Mouse (Mus musculus) liver, embryonic 11.5 days (tissue): ENCODE data around the gene Eml6. TPM values are rescaled to one million over a fixed set of nuclear protein-coding genes. Genes with fewer than 3 reads are reported as not detected.
A peak's percentile ranks its signal among the peaks of the same experiment; 100 is the strongest.

Experiments
- ATAC-seq: fragments of 200-750 bp; cut with Nextera tagmentation; replicated peaks from 2 replicates; pipeline ENCODE4 v1.8.0; 2017; ENCODE audit warnings: moderate number of reproducible peaks, mild to moderate bottlenecking, moderate TSS enrichment, moderate library complexity; ENCODE audit not compliant: low FRiP score
- DNase-seq: peaks from one replicate; pipeline ENCODE4 v3.0.0-alpha.2; 2017; ENCODE audit warnings: low spot score
- H3K27ac ChIP-seq: fragments of 300-500 bp; sonication (generic); 2 replicates; pipeline ENCODE4 v1.5.1; 2014; ENCODE audit warnings: mild to moderate bottlenecking, low read depth, low read length, control low read depth
- H3K27me3 ChIP-seq: fragments of 300-500 bp; sonication (generic); replicated peaks from 2 replicates; pipeline ENCODE4 v1.6.1; 2014; ENCODE audit warnings: low read length, mixed read lengths; ENCODE audit not compliant: control insufficient read depth, insufficient read depth
- H3K36me3 ChIP-seq: fragments of 300-500 bp; sonication (generic); 2 replicates; pipeline ENCODE4 v1.6.1; 2014; ENCODE audit warnings: mild to moderate bottlenecking, low read length, moderate library complexity, mixed read lengths; ENCODE audit not compliant: control insufficient read depth, insufficient read depth
- H3K4me1 ChIP-seq: fragments of 300-500 bp; sonication (generic); replicated peaks from 2 replicates; pipeline ENCODE4 v1.6.1; 2014; ENCODE audit warnings: low read length, mixed read lengths; ENCODE audit not compliant: control insufficient read depth, insufficient read depth
- H3K4me2 ChIP-seq: fragments of 300-500 bp; sonication (generic); 2 replicates; pipeline ENCODE4 v1.6.1; 2014; ENCODE audit warnings: mild to moderate bottlenecking, control low read depth, moderate library complexity
- H3K4me3 ChIP-seq: fragments of 300-500 bp; sonication (generic); 2 replicates; pipeline ENCODE4 v1.5.1; 2014; ENCODE audit warnings: low read depth, low read length, control low read depth
- H3K9ac ChIP-seq: fragments of 300-500 bp; sonication (generic); 2 replicates; pipeline ENCODE4 v1.6.1; 2014; ENCODE audit warnings: low read depth, low read length, control low read depth
- H3K9me3 ChIP-seq: fragments of 300-500 bp; sonication (generic); 2 replicates; pipeline ENCODE4 v1.6.1; 2016; ENCODE audit warnings: low read length, inconsistent platforms, mixed read lengths; ENCODE audit not compliant: control insufficient read depth
- WGBS: fragments of 180-500 bp; shearing (Covaris S2); extraction: QIAGEN DNeasy Blood & Tissue Kit; methylation state at CpG from one replicate; pipeline ENCODE4 v1.1.7; 2014; 5-methylcytosine and 5-hydroxymethylcytosine counted together
- polyA plus RNA-seq: library from polyadenylated mRNA; unstranded; fragments of >200 nt; fragmentation: Nextera tagmentation; extraction: Ambion mirVana; gene quantifications from 2 replicates; pipeline ENCODE4 v1.2.1, GENCODE M21; 2014

Gene Eml6
- polyA plus RNA-seq, 1 experiment from 2014 or later = 0.22 TPM

DNA sequence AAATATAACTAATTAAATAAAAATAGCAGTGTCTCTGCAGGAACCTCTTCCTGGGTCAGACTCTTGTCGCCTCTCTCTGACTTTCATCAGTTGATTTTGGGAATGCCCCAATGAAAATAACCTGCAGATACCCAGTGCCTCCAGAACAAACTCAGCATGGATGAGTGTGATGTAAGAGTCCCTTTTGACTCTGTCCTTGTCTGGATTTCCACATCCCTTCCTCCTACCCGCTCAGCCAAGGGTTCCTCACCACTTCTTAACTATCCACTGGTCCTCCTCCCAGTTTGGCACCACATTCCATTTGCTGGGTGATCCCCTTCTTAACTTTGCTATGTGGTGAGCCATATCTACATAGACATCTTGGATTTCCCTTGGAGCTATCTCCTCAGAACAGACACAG lies 235.0 kb downstream of the Eml6 start:
- WGBS = 69% methylated on average over 2 of the region's 2 CpGs
- Histone ChIP-seq H3K4me1 (peaks cover 5% of the 10 kb centered on the region), H3K9me3 (no peaks in the 10 kb centered on the region), H3K4me2 (no peak overlapping the region), H3K9ac (no peak overlapping the region), H3K36me3 (no peaks in the 10 kb centered on the region), H3K27ac (no peak overlapping the region), H3K27me3 (no peaks in the 10 kb centered on the region), H3K4me3 (no peak overlapping the region)
- no peak for ATAC-seq
- no peak for DNase-seq

GRCm38 (mm10) chr11:29788921-29789638 lies 236.8 kb downstream of the Eml6 start:
- WGBS = 73% methylated on average over 6 of the region's 6 CpGs
- no peaks in the 10 kb centered on the region for H3K27me3 ChIP-seq

DNA sequence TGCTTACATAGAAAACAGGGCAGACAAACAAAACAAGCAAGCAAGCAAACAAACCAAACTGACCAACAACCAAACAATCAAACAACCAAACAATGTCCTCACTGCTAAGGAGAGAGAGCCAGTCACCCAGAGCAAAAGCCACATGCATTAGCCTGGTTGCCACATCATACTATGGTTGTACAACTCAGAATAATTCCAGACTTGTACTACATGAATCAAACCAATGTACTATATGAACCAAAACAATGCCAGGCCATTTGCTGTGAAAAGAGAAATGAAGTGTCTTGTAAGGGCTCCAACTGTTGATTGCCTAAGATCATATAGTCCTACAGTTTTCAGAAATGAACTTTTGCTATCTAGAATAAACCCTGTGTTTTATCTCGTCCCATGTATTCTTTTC lies 237.3 kb downstream of the Eml6 start:
- WGBS = 41% methylated on average over 1 of the region's 1 CpGs
- H3K4me3 ChIP-seq = no peak overlapping the region
- H3K4me2 ChIP-seq = no peak overlapping the region
- H3K9me3 ChIP-seq = no peaks in the 10 kb centered on the region
- no peaks in the 10 kb centered on the region for H3K36me3 ChIP-seq
- H3K9ac ChIP-seq = no peak overlapping the region
- no peaks in the 10 kb centered on the region for H3K27me3 ChIP-seq
- ATAC-seq = no peak
- H3K4me1 ChIP-seq = peaks cover 5% of the 10 kb centered on the region
- no peak for DNase-seq
- H3K27ac ChIP-seq = no peak overlapping the region

More at GRCm38 (mm10) chr11:29788921-29789638, 236.8 kb downstream of the Eml6 start:
- ATAC-seq (no peak), DNase-seq (no peak)
- no peaks in the 10 kb centered on the region for H3K36me3 ChIP-seq
- H3K4me2 ChIP-seq = no peak overlapping the region
- H3K27ac ChIP-seq = no peak overlapping the region
- no peak overlapping the region for H3K9ac ChIP-seq
- H3K4me1 ChIP-seq = peaks cover 5% of the 10 kb centered on the region
- H3K4me3 ChIP-seq = no peak overlapping the region
- no peaks in the 10 kb centered on the region for H3K9me3 ChIP-seq

- Histone ChIP-seq H3K36me3 (no peaks in the 10 kb centered on the region), H3K27me3 (no peaks in the 10 kb centered on the region), H3K27ac (no peak overlapping the region), H3K4me3 (no peak overlapping the region), H3K4me1 (peaks cover 5% of the 10 kb centered on the region), H3K4me2 (no peak overlapping the region), H3K9me3 (no peaks in the 10 kb centered on the region), H3K9ac (no peak overlapping the region)
- ATAC-seq (no peak), DNase-seq (no peak)
- 16% methylated on average over 5 of the region's 5 CpGs for WGBS
These were observed 238.4 kb downstream of the Eml6 start for GRCm38 (mm10) chr11:29787473-29787872.

DNA sequence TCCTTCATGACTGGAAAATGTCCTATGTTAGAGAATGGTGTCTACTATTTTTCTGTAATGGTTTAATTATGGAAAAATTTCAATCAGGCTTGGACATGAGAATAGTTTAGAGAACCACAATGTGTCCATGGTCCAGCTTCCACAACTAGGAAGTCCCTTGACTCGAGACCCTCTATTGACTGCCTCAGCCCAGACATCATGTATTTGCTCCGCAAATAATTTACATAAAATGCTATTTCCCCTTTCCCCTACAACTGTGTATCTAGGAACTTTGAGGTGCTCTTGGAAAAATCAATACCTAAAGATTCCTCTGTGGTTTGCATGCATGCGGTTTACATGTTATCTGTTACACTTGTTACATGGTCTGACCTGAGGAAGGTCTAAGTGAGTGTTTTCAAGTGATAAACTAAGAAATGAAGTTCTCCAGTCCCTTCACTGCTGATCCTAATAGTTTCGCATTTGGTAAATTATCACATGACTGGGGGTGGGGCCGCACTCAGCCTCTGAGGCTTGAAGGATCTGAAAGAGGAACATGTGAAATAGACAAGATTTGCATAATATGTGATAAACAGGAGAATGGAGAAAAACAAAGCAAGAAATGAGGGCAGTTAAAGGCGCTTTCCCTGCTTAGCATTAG lies 239.1 kb downstream of the Eml6 start:
- Histone ChIP-seq H3K27ac (no peak overlapping the region), H3K4me2 (no peak overlapping the region), H3K9ac (no peak overlapping the region), H3K4me3 (no peak overlapping the region), H3K9me3 (no peaks in the 10 kb centered on the region), H3K36me3 (no peaks in the 10 kb centered on the region), H3K27me3 (no peaks in the 10 kb centered on the region), H3K4me1 (peaks cover 5% of the 10 kb centered on the region)
- 59% methylated on average over 6 of the region's 6 CpGs for WGBS
- ATAC-seq = peak; percentile 61
- no peak for DNase-seq

- 58% methylated on average over 2 of the region's 2 CpGs for WGBS
These were observed 246.3 kb downstream of the Eml6 start for GRCm38 (mm10) chr11:29779409-29780026.

GRCm38 (mm10) chr11:29778936-29779335 lies 246.9 kb downstream of the Eml6 start:
- DNase-seq (no peak), ATAC-seq (no peak)
- Histone ChIP-seq H3K4me2 (no peak overlapping the region), H3K4me3 (no peak overlapping the region), H3K27me3 (no peaks in the 10 kb centered on the region), H3K9ac (no peak overlapping the region), H3K4me1 (0 out of 2 replicates have a peak, but pooled peaks cover 3% of the 10 kb centered on the region), H3K9me3 (no peaks in the 10 kb centered on the region), H3K27ac (no peak overlapping the region), H3K36me3 (no peaks in the 10 kb centered on the region)
- 67% methylated on average over 3 of the region's 3 CpGs for WGBS

More at GRCm38 (mm10) chr11:29779409-29780026, 246.3 kb downstream of the Eml6 start:
- Histone ChIP-seq H3K9ac (no peak overlapping the region), H3K4me2 (no peak overlapping the region), H3K9me3 (no peaks in the 10 kb centered on the region), H3K4me1 (0 out of 2 replicates have a peak, but pooled peaks cover 3% of the 10 kb centered on the region), H3K36me3 (no peaks in the 10 kb centered on the region), H3K27ac (no peak overlapping the region), H3K4me3 (no peak overlapping the region), H3K27me3 (no peaks in the 10 kb centered on the region)
- ATAC-seq (no peak), DNase-seq (no peak)

DNA sequence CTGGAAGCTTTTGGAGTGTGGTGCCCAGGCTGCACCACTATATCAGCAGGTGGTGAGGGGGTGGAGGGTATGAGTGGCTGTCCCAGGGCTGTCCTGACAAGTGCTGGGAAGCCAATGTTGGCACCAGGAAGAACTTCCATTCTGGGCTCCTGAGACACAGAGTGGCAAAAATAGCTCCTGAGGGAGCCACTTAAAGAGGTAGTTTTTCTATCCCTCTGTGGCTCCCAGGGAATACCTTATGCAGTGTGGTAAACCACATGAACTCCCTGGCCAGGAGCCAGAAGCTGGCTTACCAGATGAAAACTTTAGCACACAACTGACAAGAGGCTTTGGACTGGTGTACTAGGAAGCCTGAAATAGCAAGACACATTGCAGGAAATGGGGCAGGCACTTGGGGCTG lies 247.9 kb downstream of the Eml6 start:
- H3K27me3 ChIP-seq = no peaks in the 10 kb centered on the region
- DNase-seq (no peak), ATAC-seq (no peak)
- 0 out of 2 replicates have a peak, but pooled peaks cover 3% of the 10 kb centered on the region for H3K4me1 ChIP-seq
- no peaks in the 10 kb centered on the region for H3K36me3 ChIP-seq
- no peak overlapping the region for H3K9ac ChIP-seq
- H3K27ac ChIP-seq = no peak overlapping the region
- H3K4me2 ChIP-seq = no peak overlapping the region
- no peaks in the 10 kb centered on the region for H3K9me3 ChIP-seq
- H3K4me3 ChIP-seq = no peak overlapping the region
